Mouse (Mus musculus): Measurements from ENCODE around the gene Pbx1.

The Pbx1 gene

GRCm38 (mm10) chr1:168175586-168175985, 256.5 kb downstream of the Pbx1 start:
- in situ Hi-C loops (cut with MboI; ENCODE audit: low pct_unique_long_range_greater_than_20kb in 1 of 2, low sequenced_read_pairs in 2 of 2, unreplicated experiment in 1 of 2): no loop called here

GRCm38 (mm10) chr1:168169791-168170190, 262.3 kb downstream of the Pbx1 start:
- in situ Hi-C loops (cut with MboI; ENCODE audit: low pct_unique_long_range_greater_than_20kb in 1 of 2, low sequenced_read_pairs in 2 of 2, unreplicated experiment in 1 of 2): no loop called here

GRCm38 (mm10) chr1:168169052-168169779, 262.9 kb downstream of the Pbx1 start:
- in situ Hi-C loops (cut with MboI; ENCODE audit: low pct_unique_long_range_greater_than_20kb in 1 of 2, low sequenced_read_pairs in 2 of 2, unreplicated experiment in 1 of 2): no loop called here

GRCm38 (mm10) chr1:168167781-168168180, 264.3 kb downstream of the Pbx1 start:
- in situ Hi-C loops (cut with MboI; ENCODE audit: low pct_unique_long_range_greater_than_20kb in 1 of 2, low sequenced_read_pairs in 2 of 2, unreplicated experiment in 1 of 2): no loop called here

GRCm38 (mm10) chr1:168166841-168167240, 265.2 kb downstream of the Pbx1 start:
- in situ Hi-C loops (cut with MboI; ENCODE audit: low pct_unique_long_range_greater_than_20kb in 1 of 2, low sequenced_read_pairs in 2 of 2, unreplicated experiment in 1 of 2): no loop called here

- in situ Hi-C loops (cut with MboI; ENCODE audit: low pct_unique_long_range_greater_than_20kb in 1 of 2, low sequenced_read_pairs in 2 of 2, unreplicated experiment in 1 of 2): no loop called here
Measured at GRCm38 (mm10) chr1:168164945-168165344, 267.1 kb downstream of the Pbx1 start.

- in situ Hi-C loops (cut with MboI; ENCODE audit: low pct_unique_long_range_greater_than_20kb in 1 of 2, low sequenced_read_pairs in 2 of 2, unreplicated experiment in 1 of 2): no loop called here
Measured at GRCm38 (mm10) chr1:168163521-168164233, 268.4 kb downstream of the Pbx1 start.

- in situ Hi-C loops (cut with MboI; ENCODE audit: low pct_unique_long_range_greater_than_20kb in 1 of 2, low sequenced_read_pairs in 2 of 2, unreplicated experiment in 1 of 2): no loop called here
Measured at GRCm38 (mm10) chr1:168139138-168139682, 292.9 kb downstream of the Pbx1 start.

- in situ Hi-C loops (cut with MboI; ENCODE audit: low pct_unique_long_range_greater_than_20kb in 1 of 2, low sequenced_read_pairs in 2 of 2, unreplicated experiment in 1 of 2): no loop called here
Measured at GRCm38 (mm10) chr1:168138669-168139068, 293.4 kb downstream of the Pbx1 start.

- in situ Hi-C loops (cut with MboI; ENCODE audit: low pct_unique_long_range_greater_than_20kb in 1 of 2, low sequenced_read_pairs in 2 of 2, unreplicated experiment in 1 of 2): no loop called here
Measured at GRCm38 (mm10) chr1:168137890-168138289, 294.2 kb downstream of the Pbx1 start.

GRCm38 (mm10) chr1:168135545-168135944, 296.5 kb downstream of the Pbx1 start:
- in situ Hi-C loops (cut with MboI; ENCODE audit: low pct_unique_long_range_greater_than_20kb in 1 of 2, low sequenced_read_pairs in 2 of 2, unreplicated experiment in 1 of 2): no loop called here

- in situ Hi-C loops (cut with MboI; ENCODE audit: low pct_unique_long_range_greater_than_20kb in 1 of 2, low sequenced_read_pairs in 2 of 2, unreplicated experiment in 1 of 2): no loop called here
Measured at GRCm38 (mm10) chr1:168133696-168134095, 298.4 kb downstream of the Pbx1 start.

GRCm38 (mm10) chr1:168128004-168128403, 304.1 kb downstream of the Pbx1 start:
- in situ Hi-C loops (cut with MboI; ENCODE audit: low pct_unique_long_range_greater_than_20kb in 1 of 2, low sequenced_read_pairs in 2 of 2, unreplicated experiment in 1 of 2): no loop called here

GRCm38 (mm10) chr1:168124643-168125490, 307.2 kb downstream of the Pbx1 start:
- in situ Hi-C loops (cut with MboI; ENCODE audit: low pct_unique_long_range_greater_than_20kb in 1 of 2, low sequenced_read_pairs in 2 of 2, unreplicated experiment in 1 of 2): no loop called here

- in situ Hi-C loops (cut with MboI; ENCODE audit: low pct_unique_long_range_greater_than_20kb in 1 of 2, low sequenced_read_pairs in 2 of 2, unreplicated experiment in 1 of 2): no loop called here
Measured at GRCm38 (mm10) chr1:168118077-168118476, 314.0 kb downstream of the Pbx1 start.

- in situ Hi-C loops (cut with MboI; ENCODE audit: low pct_unique_long_range_greater_than_20kb in 1 of 2, low sequenced_read_pairs in 2 of 2, unreplicated experiment in 1 of 2): no loop called here
Measured at GRCm38 (mm10) chr1:168117367-168117766, 314.7 kb downstream of the Pbx1 start.

GRCm38 (mm10) chr1:168109797-168110196, 322.3 kb downstream of the Pbx1 start:
- in situ Hi-C loops (cut with MboI; ENCODE audit: low pct_unique_long_range_greater_than_20kb in 1 of 2, low sequenced_read_pairs in 2 of 2, unreplicated experiment in 1 of 2): no loop called here

GRCm38 (mm10) chr1:168103821-168104220, 328.2 kb downstream of the Pbx1 start:
- in situ Hi-C loops (cut with MboI; ENCODE audit: low pct_unique_long_range_greater_than_20kb in 1 of 2, low sequenced_read_pairs in 2 of 2, unreplicated experiment in 1 of 2): no loop called here

- in situ Hi-C loops (cut with MboI; ENCODE audit: low pct_unique_long_range_greater_than_20kb in 1 of 2, low sequenced_read_pairs in 2 of 2, unreplicated experiment in 1 of 2): no loop called here
Measured at GRCm38 (mm10) chr1:168101514-168101913, 330.6 kb downstream of the Pbx1 start.
